Mouse (Mus musculus): ENCODE results near the gene Amotl1. TPM values are rescaled to one million over a fixed set of nuclear protein-coding genes. Genes with fewer than 3 reads are reported as not detected.

The Amotl1 gene
- polyA plus RNA-seq, 1 experiment from 2014 or later: 16.8 TPM

DNA sequence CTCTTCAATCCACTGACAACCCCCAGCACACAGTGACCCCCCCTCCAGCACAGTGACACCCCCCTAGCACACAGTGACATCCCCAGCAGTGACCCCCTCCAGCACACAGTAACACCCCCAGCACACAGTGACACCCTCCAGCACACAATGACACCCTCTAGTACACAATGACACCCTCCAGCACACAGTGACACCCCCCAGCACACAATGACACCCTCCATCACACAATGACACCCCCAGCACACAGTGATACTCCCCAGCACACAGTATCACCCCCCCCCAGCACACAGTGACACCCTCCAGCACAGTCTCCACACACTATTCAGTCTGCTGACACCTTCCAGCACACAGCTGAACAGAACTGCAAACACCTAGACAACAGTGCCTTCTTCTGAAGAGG is 32.3 kb downstream of the Amotl1 start:
- Histone ChIP-seq H3K4me3 (peak overlapping the region; percentile 77), H3K9me3 (no peaks in the 10 kb centered on the region), H3K4me1 (peaks cover 65% of the 10 kb centered on the region), H3K27me3 (ENCODE audit: insufficient read depth, poor library complexity, severe bottlenecking) (no peaks in the 10 kb centered on the region), H3K36me3 (no peaks in the 10 kb centered on the region), H3K27ac (peak overlapping the region; percentile 95)
- DNase-seq (ENCODE audit: low spot score): no peak

DNA sequence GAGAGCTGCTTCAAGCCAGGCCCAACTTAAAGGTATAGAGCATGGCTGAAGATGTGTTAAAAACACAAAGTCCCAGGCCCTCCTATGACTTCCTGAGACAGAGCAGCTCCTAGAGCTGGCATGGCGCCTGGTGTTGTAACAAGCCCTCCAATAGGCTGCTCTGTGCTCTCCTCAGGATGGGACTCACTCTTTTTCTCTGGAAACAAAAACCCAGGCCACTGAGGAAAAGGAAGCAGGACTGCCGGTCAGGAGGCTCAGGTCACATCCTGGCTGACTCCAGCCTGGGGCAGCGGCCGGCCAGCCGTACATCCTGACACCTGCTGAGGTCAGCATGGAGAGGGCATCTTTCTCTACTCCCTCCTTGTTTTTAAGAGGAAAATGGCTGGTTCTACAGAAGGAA is 36.3 kb downstream of the Amotl1 start:
- peak overlapping the region; percentile 12; the same call in 1 of the 2 replicates for H3K4me3 ChIP-seq
- peaks cover 9% of the 10 kb centered on the region; the same call in 1 of the 2 replicates for H3K36me3 ChIP-seq
- H3K27me3 ChIP-seq (ENCODE audit: insufficient read depth, poor library complexity, severe bottlenecking): no peaks in the 10 kb centered on the region
- WGBS: 55% methylated on average over 5 of the region's 5 CpGs
- H3K4me1 ChIP-seq: peaks cover 69% of the 10 kb centered on the region
- no peak overlapping the region for H3K27ac ChIP-seq
- no peak for DNase-seq (ENCODE audit: low spot score)
- H3K9me3 ChIP-seq: no peaks in the 10 kb centered on the region

DNA sequence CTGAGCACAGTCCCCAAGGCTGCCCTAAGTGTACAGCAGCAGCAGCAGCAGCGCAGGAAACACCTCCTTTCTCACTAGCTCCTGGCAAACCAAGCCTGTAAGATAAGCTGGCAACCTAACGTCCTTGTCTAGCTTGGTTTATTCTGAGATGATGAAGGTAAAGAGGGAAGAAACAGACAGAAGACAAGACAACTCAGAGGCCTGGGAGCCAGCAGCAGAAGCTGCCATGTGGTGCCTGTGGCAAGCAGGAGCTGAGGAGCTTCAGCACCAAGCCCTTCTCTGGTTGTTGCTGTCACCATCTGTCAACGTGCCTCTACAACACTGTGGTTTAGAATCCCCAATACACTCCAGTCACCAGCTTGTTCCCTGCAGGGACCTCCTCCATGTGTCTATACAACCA is 37.4 kb downstream of the Amotl1 start:
- H3K27me3 ChIP-seq (ENCODE audit: insufficient read depth, poor library complexity, severe bottlenecking): no peaks in the 10 kb centered on the region
- no peak overlapping the region for H3K4me3 ChIP-seq
- peak overlapping the region; percentile 64 for H3K27ac ChIP-seq
- peaks cover 64% of the 10 kb centered on the region for H3K4me1 ChIP-seq
- H3K9me3 ChIP-seq: no peaks in the 10 kb centered on the region
- WGBS: 31% methylated on average over 3 of the region's 3 CpGs
- peaks cover 11% of the 10 kb centered on the region; the same call in 1 of the 2 replicates for H3K36me3 ChIP-seq
- DNase-seq (ENCODE audit: low spot score): no peak

DNA sequence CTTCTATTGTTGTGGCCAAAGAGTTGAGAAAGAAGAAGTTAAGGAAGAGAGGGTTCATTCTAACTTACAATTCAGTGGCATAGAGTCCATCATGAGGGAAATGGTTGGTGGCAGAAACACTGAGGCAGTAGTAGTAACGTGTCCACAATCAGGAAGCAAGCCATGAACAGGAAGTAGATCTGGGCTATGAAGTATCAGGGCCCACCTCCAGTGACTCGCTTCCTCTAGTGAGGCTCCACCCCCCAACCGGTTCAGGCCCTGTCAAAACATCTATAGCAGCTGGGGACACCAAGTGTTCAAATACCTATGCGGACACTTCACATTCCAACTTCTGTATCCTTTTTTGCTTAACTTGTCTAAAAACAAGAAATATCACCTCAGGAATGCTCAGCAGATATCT is 38.9 kb downstream of the Amotl1 start:
- H3K36me3 ChIP-seq: peaks cover 17% of the 10 kb centered on the region; the same call in 1 of the 2 replicates
- peaks cover 66% of the 10 kb centered on the region for H3K4me1 ChIP-seq
- no peak for DNase-seq (ENCODE audit: low spot score)
- no peak overlapping the region for H3K4me3 ChIP-seq
- no peaks in the 10 kb centered on the region for H3K27me3 ChIP-seq (ENCODE audit: insufficient read depth, poor library complexity, severe bottlenecking)
- no peak overlapping the region for H3K27ac ChIP-seq
- WGBS: 81% methylated on average over 4 of the region's 4 CpGs
- no peaks in the 10 kb centered on the region for H3K9me3 ChIP-seq

DNA sequence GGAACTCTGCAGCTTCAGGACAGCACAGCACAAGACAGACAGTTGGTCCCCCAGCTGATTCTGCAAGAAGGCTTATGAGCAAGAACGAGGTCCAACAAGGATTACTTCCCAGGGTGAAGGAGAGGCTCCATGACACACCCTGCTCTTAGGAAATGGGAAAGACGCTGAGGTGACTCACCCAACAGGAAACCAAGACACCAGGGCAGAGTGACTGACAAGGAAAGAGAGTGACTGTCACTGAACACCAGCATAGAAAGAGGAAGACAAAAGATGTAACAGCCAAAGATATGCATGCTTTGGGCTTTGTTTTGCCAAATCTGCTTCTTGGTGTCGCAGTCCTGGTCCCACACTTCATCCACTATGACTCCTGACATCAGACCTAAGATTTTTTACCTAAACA is 40.5 kb downstream of the Amotl1 start:
- Histone ChIP-seq H3K27me3 (ENCODE audit: insufficient read depth, poor library complexity, severe bottlenecking) (no peaks in the 10 kb centered on the region), H3K9me3 (no peaks in the 10 kb centered on the region), H3K27ac (no peak overlapping the region), H3K4me1 (peaks cover 62% of the 10 kb centered on the region), H3K4me3 (no peak overlapping the region), H3K36me3 (peaks cover 17% of the 10 kb centered on the region; the same call in 1 of the 2 replicates)
- 65% methylated on average over 3 of the region's 3 CpGs for WGBS
- DNase-seq (ENCODE audit: low spot score): no peak

DNA sequence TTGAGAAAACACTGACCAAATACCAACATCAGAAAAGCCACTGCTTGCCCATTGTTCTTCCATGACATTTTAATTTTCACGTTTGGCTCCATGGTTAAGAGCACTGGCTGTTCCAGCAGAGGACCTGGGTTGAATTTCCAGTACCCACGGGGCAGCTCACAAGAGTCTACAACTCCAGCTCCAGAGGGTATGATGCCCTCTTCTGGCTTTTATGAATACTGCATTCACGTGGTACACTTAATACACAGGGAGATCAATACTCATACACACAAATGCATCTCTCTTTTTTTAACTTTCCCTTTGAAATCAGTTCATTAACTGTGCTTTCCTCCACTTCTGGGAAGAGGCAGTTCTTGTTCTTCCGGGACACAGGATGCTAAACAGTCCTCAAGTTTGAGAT is 41.4 kb downstream of the Amotl1 start:
- 82% methylated on average over 4 of the region's 4 CpGs for WGBS
- Histone ChIP-seq H3K4me1 (peaks cover 60% of the 10 kb centered on the region), H3K27me3 (ENCODE audit: insufficient read depth, poor library complexity, severe bottlenecking) (no peaks in the 10 kb centered on the region), H3K4me3 (no peak overlapping the region), H3K27ac (no peak overlapping the region), H3K9me3 (no peaks in the 10 kb centered on the region), H3K36me3 (peaks cover 17% of the 10 kb centered on the region; the same call in 1 of the 2 replicates)
- DNase-seq (ENCODE audit: low spot score): no peak

DNA sequence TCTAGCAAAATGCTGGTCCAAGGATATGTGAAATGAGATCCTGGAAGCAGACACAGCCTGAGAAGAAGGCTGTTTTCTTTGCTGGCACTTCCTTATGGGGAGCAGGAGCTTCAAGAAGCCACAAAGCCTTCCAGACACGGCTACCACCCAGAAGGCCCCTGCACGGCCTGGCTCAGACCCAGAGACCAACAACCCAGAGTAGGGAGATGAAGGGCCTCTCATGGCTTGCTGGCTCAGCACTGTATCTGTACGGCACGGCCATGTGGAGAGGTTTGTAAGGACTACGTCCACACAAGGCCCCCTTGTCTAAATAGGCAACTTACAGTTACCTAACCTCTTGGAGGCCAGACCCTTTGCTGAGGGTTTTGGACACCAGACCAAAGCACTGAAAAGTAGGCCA is 45.1 kb downstream of the Amotl1 start:
- peaks cover 59% of the 10 kb centered on the region for H3K4me1 ChIP-seq
- no peak overlapping the region for H3K27ac ChIP-seq
- H3K27me3 ChIP-seq (ENCODE audit: insufficient read depth, poor library complexity, severe bottlenecking): no peaks in the 10 kb centered on the region
- DNase-seq (ENCODE audit: low spot score): no peak
- no peak overlapping the region for H3K4me3 ChIP-seq
- WGBS: 73% methylated on average over 5 of the region's 5 CpGs
- no peaks in the 10 kb centered on the region for H3K9me3 ChIP-seq
- H3K36me3 ChIP-seq: peaks cover 26% of the 10 kb centered on the region

DNA sequence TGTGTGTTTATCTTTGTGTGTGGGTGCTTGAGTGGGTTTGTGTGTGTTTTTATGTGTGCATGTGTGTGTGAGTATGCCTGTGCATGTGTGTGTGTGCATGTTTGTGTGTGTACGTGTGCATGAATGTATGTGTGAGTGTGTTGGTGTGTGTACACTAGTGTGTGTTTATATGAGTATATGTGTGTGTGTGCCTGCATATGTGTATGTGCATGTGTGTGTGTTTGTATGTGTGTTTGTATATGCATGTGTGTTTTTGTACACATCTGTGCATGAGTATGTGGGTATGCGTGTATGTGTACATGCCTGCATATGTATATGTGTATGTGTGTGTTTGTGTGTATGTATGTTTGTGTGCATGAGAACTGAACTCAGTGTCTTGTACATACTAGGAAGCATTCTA is 46.7 kb downstream of the Amotl1 start:
- no peak for DNase-seq (ENCODE audit: low spot score)
- Histone ChIP-seq H3K27me3 (ENCODE audit: insufficient read depth, poor library complexity, severe bottlenecking) (no peaks in the 10 kb centered on the region), H3K27ac (no peak overlapping the region), H3K4me3 (no peak overlapping the region), H3K36me3 (peaks cover 38% of the 10 kb centered on the region), H3K9me3 (no peaks in the 10 kb centered on the region), H3K4me1 (peaks cover 54% of the 10 kb centered on the region)
- 90% methylated on average over 2 of the region's 2 CpGs for WGBS

DNA sequence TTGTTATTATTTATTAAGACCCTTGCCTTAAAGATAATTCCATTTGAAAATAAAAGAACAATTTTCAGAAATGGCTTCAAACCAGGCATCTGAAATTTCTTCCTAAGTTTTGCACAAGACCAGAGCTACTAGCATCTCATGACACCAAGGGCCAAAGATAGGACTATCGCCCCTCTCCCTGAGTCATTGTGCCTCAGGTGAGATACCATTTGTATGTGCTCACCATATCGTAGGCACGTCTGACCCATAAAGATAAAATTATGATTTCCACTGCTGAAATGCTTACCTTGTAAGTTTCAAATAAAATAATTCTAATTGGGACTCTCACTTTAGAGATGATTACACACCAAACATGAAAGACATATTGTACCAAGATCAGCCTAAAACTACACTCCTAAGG is 47.4 kb downstream of the Amotl1 start:
- WGBS: 73% methylated on average over 3 of the region's 3 CpGs
- peaks cover 49% of the 10 kb centered on the region for H3K4me1 ChIP-seq
- H3K4me3 ChIP-seq: no peak overlapping the region
- H3K27ac ChIP-seq: no peak overlapping the region
- no peaks in the 10 kb centered on the region for H3K9me3 ChIP-seq
- DNase-seq (ENCODE audit: low spot score): no peak
- peaks cover 46% of the 10 kb centered on the region for H3K36me3 ChIP-seq
- no peaks in the 10 kb centered on the region for H3K27me3 ChIP-seq (ENCODE audit: insufficient read depth, poor library complexity, severe bottlenecking)

DNA sequence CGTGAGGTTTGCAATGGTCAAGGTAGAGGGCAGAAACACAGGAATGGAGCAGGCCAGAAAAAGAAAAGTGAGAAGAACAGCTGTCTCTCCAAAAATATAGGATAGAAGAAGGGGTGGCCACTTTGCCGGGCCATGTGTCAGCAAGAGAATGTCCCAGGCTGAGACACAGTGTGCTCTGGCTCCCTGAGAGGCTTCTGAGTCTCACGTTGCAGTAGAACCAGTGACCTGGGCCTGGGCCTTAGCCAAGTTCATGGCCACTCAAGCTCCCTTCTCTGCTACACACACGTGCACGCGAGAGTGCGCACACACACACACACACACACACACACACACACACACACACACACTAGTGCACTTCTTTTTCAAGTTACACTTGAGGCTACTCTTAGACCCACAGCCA is 48.0 kb downstream of the Amotl1 start:
- Histone ChIP-seq H3K9me3 (no peaks in the 10 kb centered on the region), H3K4me3 (no peak overlapping the region), H3K27ac (peak overlapping the region; percentile 71), H3K27me3 (ENCODE audit: insufficient read depth, poor library complexity, severe bottlenecking) (no peaks in the 10 kb centered on the region), H3K4me1 (peaks cover 44% of the 10 kb centered on the region), H3K36me3 (peaks cover 49% of the 10 kb centered on the region)
- 62% methylated on average over 7 of the region's 7 CpGs for WGBS
- no peak for DNase-seq (ENCODE audit: low spot score)

DNA sequence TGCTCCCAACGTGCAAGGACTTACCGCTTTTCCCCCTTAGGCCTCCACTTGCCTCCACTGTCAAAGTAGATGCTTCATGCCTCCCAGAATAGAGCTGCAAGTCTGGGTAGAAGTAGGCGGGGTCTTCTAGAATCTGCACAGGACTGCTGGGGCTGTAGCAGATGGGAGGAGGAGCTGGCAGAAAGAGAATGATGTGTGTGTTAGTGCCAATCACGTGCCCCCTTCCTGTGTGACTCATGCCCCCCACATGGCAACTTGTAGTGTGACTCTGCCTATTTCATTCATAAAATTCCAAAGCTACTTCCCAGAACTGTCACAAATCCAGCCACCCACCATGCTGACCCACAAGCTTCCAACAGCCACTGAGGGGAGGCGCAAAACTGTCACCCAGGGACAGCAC is 48.4 kb downstream of the Amotl1 start:
- peak overlapping the region; percentile 71 for H3K27ac ChIP-seq
- peaks cover 40% of the 10 kb centered on the region for H3K4me1 ChIP-seq
- no peaks in the 10 kb centered on the region for H3K27me3 ChIP-seq (ENCODE audit: insufficient read depth, poor library complexity, severe bottlenecking)
- H3K4me3 ChIP-seq: no peak overlapping the region
- H3K36me3 ChIP-seq: peaks cover 53% of the 10 kb centered on the region
- WGBS: 55% methylated on average over 5 of the region's 5 CpGs
- DNase-seq (ENCODE audit: low spot score): no peak
- H3K9me3 ChIP-seq: no peaks in the 10 kb centered on the region

DNA sequence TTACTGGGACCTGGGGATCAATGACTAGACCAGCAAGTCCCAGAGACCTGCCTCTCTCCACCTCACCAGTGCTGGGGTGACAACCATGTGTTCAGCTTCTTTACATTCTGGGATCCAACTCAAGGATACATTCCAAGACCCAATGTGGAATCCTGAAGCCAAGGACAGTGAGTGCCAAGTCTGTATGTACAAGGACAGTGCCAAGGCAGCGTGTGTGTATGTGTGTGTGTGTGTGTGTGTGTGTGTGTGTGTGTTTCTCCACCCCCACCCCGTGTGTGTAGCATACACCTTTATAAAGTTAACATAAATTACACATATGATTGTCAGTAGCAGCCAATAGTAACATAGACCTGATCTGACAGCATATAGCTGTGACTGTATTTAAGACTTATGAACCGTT is 49.0 kb downstream of the Amotl1 start:
- WGBS: 84% methylated on average over 3 of the region's 3 CpGs

DNA sequence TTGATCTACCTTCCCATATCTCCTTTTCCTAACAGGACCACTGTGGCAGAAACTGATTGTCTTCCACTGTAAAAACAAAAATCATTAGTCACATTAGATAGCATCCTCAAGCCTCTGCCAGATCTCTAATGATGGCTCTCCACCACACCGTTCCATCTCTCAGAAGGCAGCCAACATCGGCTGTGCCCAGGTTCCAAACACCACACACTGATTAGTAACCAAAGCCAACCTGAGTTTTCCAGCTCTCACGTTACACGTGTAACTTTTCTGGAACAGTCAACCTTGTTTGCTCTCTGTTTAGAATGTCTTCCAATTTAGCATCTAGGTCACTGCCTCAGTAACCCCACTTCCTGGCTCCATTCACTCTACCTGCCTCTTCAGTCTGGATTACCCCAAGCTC is 51.0 kb downstream of the Amotl1 start:
- H3K4me1 ChIP-seq: peaks cover 35% of the 10 kb centered on the region
- no peak overlapping the region for H3K27ac ChIP-seq
- H3K36me3 ChIP-seq: peaks cover 63% of the 10 kb centered on the region
- H3K4me3 ChIP-seq: no peak overlapping the region
- H3K27me3 ChIP-seq (ENCODE audit: insufficient read depth, poor library complexity, severe bottlenecking): no peaks in the 10 kb centered on the region
- 86% methylated on average over 4 of the region's 4 CpGs for WGBS
- no peaks in the 10 kb centered on the region for H3K9me3 ChIP-seq
- DNase-seq (ENCODE audit: low spot score): no peak

More for the DNA sequence above, 49.0 kb downstream of the Amotl1 start:
- Histone ChIP-seq H3K9me3 (no peaks in the 10 kb centered on the region), H3K4me3 (no peak overlapping the region), H3K4me1 (peaks cover 36% of the 10 kb centered on the region), H3K27ac (peak overlapping the region; percentile 65), H3K36me3 (peaks cover 54% of the 10 kb centered on the region), H3K27me3 (ENCODE audit: insufficient read depth, poor library complexity, severe bottlenecking) (no peaks in the 10 kb centered on the region)
- no peak for DNase-seq (ENCODE audit: low spot score)

DNA sequence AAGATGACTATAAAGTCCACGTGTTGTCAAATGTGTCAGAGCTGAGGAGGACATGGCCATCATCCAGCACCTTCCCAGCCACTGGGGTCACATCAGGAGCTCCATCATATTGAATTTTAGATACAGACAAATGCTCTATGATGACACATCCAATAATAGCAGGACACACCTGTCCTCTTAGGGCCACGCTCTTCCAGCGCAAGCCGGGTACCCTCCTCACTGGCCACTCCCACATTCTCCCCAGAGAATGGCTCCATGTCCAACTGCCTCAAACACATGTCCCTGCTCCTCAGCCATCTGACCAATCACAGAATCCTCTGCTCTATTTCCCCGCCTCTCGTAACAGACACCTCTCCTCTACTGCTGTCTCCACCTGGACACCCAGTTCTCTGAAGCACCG is 54.2 kb downstream of the Amotl1 start:
- Histone ChIP-seq H3K9me3 (no peaks in the 10 kb centered on the region), H3K27ac (no peak overlapping the region), H3K4me3 (no peak overlapping the region), H3K36me3 (peaks cover 63% of the 10 kb centered on the region), H3K27me3 (ENCODE audit: insufficient read depth, poor library complexity, severe bottlenecking) (no peaks in the 10 kb centered on the region), H3K4me1 (peaks cover 24% of the 10 kb centered on the region)
- whole genome bisulfite sequencing: 89% methylated on average over 7 of the region's 7 CpGs
- DNase-seq (ENCODE audit: low spot score): no peak
